In genomic region chr10:59358744-59359143, GRCm38 (mm10) we compare ENCODE assay signal across 15 mouse cellular contexts. TPM values are rescaled to one million over a fixed set of nuclear protein-coding genes. Genes with fewer than 3 reads are reported as not detected.
DNase-seq lines count a peak whose midpoint lies in the region; ATAC-seq and TF ChIP-seq lines count a peak whose summit lies in the region.
"Had no signal": no experiment of that assay in that cellular context is flagged by ENCODE, and none has a peak within 500 bp of the region (broad histone marks: within the 10 kb centered on the region; RNA-seq: fewer than 3 reads in every experiment).

No protein-coding gene starts in this region.

- no peaks in the 10 kb centered on the region for H3K27me3 ChIP-seq in liver, postnatal 0 days (ENCODE audit: insufficient read depth, low read length)
- H3K27me3 ChIP-seq in liver, embryonic 12.5 days (replicated peaks): no peaks in the 10 kb centered on the region
- H3K27me3 ChIP-seq in MEL (ENCODE audit: control insufficient read depth in 1 of 2, insufficient read depth in 2 of 2, low read length in 2 of 2): no peaks in the 10 kb centered on the region
- no peaks in the 10 kb centered on the region for H3K27me3 ChIP-seq in hindbrain, embryonic 11.5 days (ENCODE audit: control insufficient read depth, insufficient read depth, low read length)
- H3K27me3 ChIP-seq: heart, embryonic 13.5 days; neural tube, embryonic 12.5 days had no signal

- H3K4me1 ChIP-seq in liver, postnatal 0 days (ENCODE audit: insufficient read depth): no peaks in the 10 kb centered on the region
- peaks cover 14% of the 10 kb centered on the region for H3K4me1 ChIP-seq in liver, embryonic 12.5 days
- no peaks in the 10 kb centered on the region for H3K4me1 ChIP-seq in MEL (ENCODE audit: control insufficient read depth in 1 of 2, insufficient read depth in 2 of 2, low read length in 2 of 2)
- no peaks in the 10 kb centered on the region for H3K4me1 ChIP-seq in hindbrain, embryonic 11.5 days (replicated peaks; ENCODE audit: control insufficient read depth, insufficient read depth, low read length)
- H3K4me1 ChIP-seq: neural tube, embryonic 12.5 days had no signal

- no peak overlapping the region for H3K9ac ChIP-seq in liver, postnatal 0 days (replicated peaks)
- no peak overlapping the region for H3K9ac ChIP-seq in liver, embryonic 12.5 days
- no peak overlapping the region for H3K9ac ChIP-seq in MEL (ENCODE audit: control insufficient read depth, low read depth, low read length, poor library complexity, severe bottlenecking)
- H3K9ac ChIP-seq in hindbrain, embryonic 11.5 days (ENCODE audit: low read depth, low read length): no peak overlapping the region
- H3K9ac ChIP-seq: heart, embryonic 13.5 days; neural tube, embryonic 12.5 days had no signal

- 64% methylated on average over 4 of the region's 4 CpGs for WGBS in liver, postnatal 0 days (ENCODE audit: insufficient replicate concordance)
- 83% methylated on average over 4 of the region's 4 CpGs for WGBS in liver, embryonic 12.5 days (ENCODE audit: insufficient replicate concordance)
- WGBS in hindbrain, embryonic 11.5 days: 92% methylated on average over 4 of the region's 4 CpGs

- H3K27ac ChIP-seq in gastrocnemius, adult 2 months: no peak overlapping the region
- H3K27ac ChIP-seq in liver, postnatal 0 days (ENCODE audit: low read depth): no peak overlapping the region
- no peak overlapping the region for H3K27ac ChIP-seq in liver, embryonic 12.5 days
- H3K27ac ChIP-seq in MEL (ENCODE audit: control insufficient read depth, low read depth, low read length): no peak overlapping the region
- no peak overlapping the region for H3K27ac ChIP-seq in hindbrain, embryonic 11.5 days (ENCODE audit: low read depth, low read length)
- H3K27ac ChIP-seq: heart, embryonic 13.5 days; neural tube, embryonic 12.5 days had no signal

- TF ChIP-seq RAD21 in MEL (IDR thresholded peaks at IDR 0.05; ENCODE audit: low read depth, low read length): peak; percentile 69

- ATAC-seq in liver, postnatal 0 days: no peak
- no peak for ATAC-seq in liver, embryonic 12.5 days
- no peak for ATAC-seq in hindbrain, embryonic 11.5 days (ENCODE audit: low FRiP score)
- ATAC-seq: hindbrain, embryonic 16.5 days had no signal

- no peaks in the 10 kb centered on the region for H3K9me3 ChIP-seq in liver, postnatal 0 days (ENCODE audit: low read length)
- H3K9me3 ChIP-seq in liver, embryonic 12.5 days (replicated peaks): no peaks in the 10 kb centered on the region
- no peaks in the 10 kb centered on the region for H3K9me3 ChIP-seq in MEL (replicated peaks; ENCODE audit: insufficient read depth, low read length)
- no peaks in the 10 kb centered on the region for H3K9me3 ChIP-seq in hindbrain, embryonic 11.5 days (ENCODE audit: control insufficient read depth, low read length)
- H3K9me3 ChIP-seq: neural tube, embryonic 12.5 days had no signal

- TF ChIP-seq CTCF in gastrocnemius, adult 2 months (IDR thresholded peaks at IDR 0.05): peak; percentile 64
- TF ChIP-seq CTCF in liver, postnatal 0 days (IDR thresholded peaks at IDR 0.05; ENCODE audit: low read depth): peak; percentile 56
- TF ChIP-seq CTCF in MEL (IDR thresholded peaks at IDR 0.05 in 2 of 3, conservative IDR thresholded peaks at IDR 0.05 in 1 of 3; ENCODE audit: control insufficient read depth in 1 of 3, insufficient read depth in 1 of 3, low read depth in 2 of 3, low read length in 3 of 3, poor library complexity in 1 of 3, severe bottlenecking in 1 of 3): peak in 1 of 3 experiments; percentile 78; a peak in 2 of 6 replicates

- H3K4me3 ChIP-seq in gastrocnemius, adult 2 months: no peak overlapping the region
- H3K4me3 ChIP-seq in liver, postnatal 0 days (ENCODE audit: low read depth, low read length): no peak overlapping the region
- H3K4me3 ChIP-seq in liver, embryonic 12.5 days: no peak overlapping the region
- no peak overlapping the region for H3K4me3 ChIP-seq in MEL (ENCODE audit: control insufficient read depth in 1 of 2, insufficient read depth in 1 of 2, low read depth in 2 of 2, low read length in 2 of 2)
- H3K4me3 ChIP-seq in hindbrain, embryonic 11.5 days (ENCODE audit: low read depth, low read length): no peak overlapping the region
- H3K4me3 ChIP-seq: erythroblast, embryonic 14.5 days; heart, embryonic 13.5 days; neural tube, embryonic 12.5 days had no signal

- no peak for TF ChIP-seq POLR2A in MEL (IDR thresholded peaks at IDR 0.05; ENCODE audit: control insufficient read depth in 1 of 2, insufficient read depth in 1 of 2, low read depth in 1 of 2, low read length in 2 of 2, poor library complexity in 1 of 2)

- no peak for DNase-seq in gastrocnemius, adult 2 months
- no peak for DNase-seq in gastrocnemius, postnatal 10 days
- DNase-seq in liver, postnatal 0 days: no peak
- no peak for DNase-seq in MEL (ENCODE audit: low read depth, low spot score)
- peak; percentile 41 for DNase-seq in naive thymus-derived CD4-positive, alpha-beta T cell, adult 2 months (ENCODE audit: low read depth)
- DNase-seq in hindbrain, embryonic 11.5 days (ENCODE audit: low spot score): no peak
- DNase-seq in T-cell, adult 2 months (ENCODE audit: low spot score): no peak
- DNase-seq: left cerebral cortex, postnatal 4 days; right cerebral cortex, postnatal 25 days had no signal

- no peaks in the 10 kb centered on the region; the same call in 1 of the 2 replicates for H3K79me2 ChIP-seq in MEL (ENCODE audit: control insufficient read depth, insufficient read depth, low read length, poor library complexity)

- H3K4me2 ChIP-seq in liver, postnatal 0 days (ENCODE audit: low read depth, low read length): no peak overlapping the region
- H3K4me2 ChIP-seq in liver, embryonic 12.5 days: no peak overlapping the region
- H3K4me2 ChIP-seq in hindbrain, embryonic 11.5 days (replicated peaks; ENCODE audit: low read depth, low read length): no peak overlapping the region
- H3K4me2 ChIP-seq: heart, embryonic 13.5 days; neural tube, embryonic 12.5 days had no signal

- TF ChIP-seq EP300 in liver, postnatal 0 days (IDR thresholded peaks at IDR 0.05; ENCODE audit: low read depth): no peak
- TF ChIP-seq EP300 in MEL (IDR thresholded peaks at IDR 0.05; ENCODE audit: low read depth in 1 of 2, low read length in 2 of 2): no peak

- peaks cover 61% of the 10 kb centered on the region for H3K36me3 ChIP-seq in liver, postnatal 0 days (replicated peaks; ENCODE audit: insufficient read depth, low read length)
- peaks cover 80% of the 10 kb centered on the region for H3K36me3 ChIP-seq in liver, embryonic 12.5 days
- peaks cover 0 to 28% of the 10 kb centered on the region in 2 experiments; a peak in 2 of 4 replicates for H3K36me3 ChIP-seq in MEL (ENCODE audit: control insufficient read depth in 1 of 2, insufficient read depth in 2 of 2, low read length in 2 of 2)
- no peaks in the 10 kb centered on the region for H3K36me3 ChIP-seq in hindbrain, embryonic 11.5 days (ENCODE audit: control insufficient read depth, insufficient read depth, low read length)

- intact Hi-C loops in gastrocnemius, adult 2 months (cut with DNase I): loop anchor here (5.0 to 10.0 kb wide), 2 partner anchors 61 to 194 kb away; no protein-coding TSS in a partner anchor

TF ChIP-seq in MEL, 35 proteins besides CTCF, POLR2A, EP300 and RAD21:
- TF ChIP-seq SMC3 (IDR thresholded peaks at IDR 0.05; ENCODE audit: low read depth, low read length): peak; percentile 67
- TF ChIP-seq KAT2A (conservative IDR thresholded peaks at IDR 0.05; ENCODE audit: low read depth, low read length): no peak
- TF ChIP-seq MXI1 (IDR thresholded peaks at IDR 0.05; ENCODE audit: low read depth, low read length): no peak
- TF ChIP-seq E2F4 (IDR thresholded peaks at IDR 0.05; ENCODE audit: borderline replicate concordance, low read depth, low read length): no peak
- TF ChIP-seq NELFE (IDR thresholded peaks at IDR 0.05; ENCODE audit: low read depth, low read length): no peak

RNA-seq across cellular contexts. Expression of gene P4ha1, which starts 35.6 kb away (rescaled TPM):
- total RNA-seq in gastrocnemius, adult 2 months (2021): 10 to 100 TPM; 32.5 to 49.8 TPM
- 10 to 100 TPM; 34.4 to 37.9 TPM for total RNA-seq in gastrocnemius, postnatal 10 days (2021)
- 5.3 and 6.4 TPM in 2 replicates for polyA plus RNA-seq in liver, postnatal 0 days (2015; fragmentation: Nextera tagmentation; extraction: Ambion mirVana)
- 24.7 and 27.4 TPM in 2 replicates for polyA plus RNA-seq in liver, embryonic 12.5 days (2016; fragmentation: Nextera tagmentation; extraction: Ambion mirVana)
- 18.9 and 50.4 TPM in 2 replicates for total RNA-seq in MEL (2012; rRNA removed)
- polyA plus RNA-seq in MEL (2012; ENCODE audit: insufficient read depth in 1 of 2, insufficient read length in 2 of 2, low read depth in 1 of 2, low replicate concordance in 2 of 2, missing spikeins in 1 of 2): 10 to 100 TPM in 1 of 2 experiments, not detected in 1; 50.2 TPM
- 44.6 and 51.6 TPM in 2 replicates for polyA plus RNA-seq in hindbrain, embryonic 11.5 days (2014; fragmentation: Nextera tagmentation; extraction: Ambion mirVana)

RNA-seq across cellular contexts. Expression of gene Gm10273, which starts 36.7 kb away (rescaled TPM):
- 100 to 1,000 TPM; 149 to 171 TPM for total RNA-seq in gastrocnemius, adult 2 months (2021)
- total RNA-seq in gastrocnemius, postnatal 10 days (2021): 100 to 1,000 TPM; 112 to 119 TPM
- 4.1 and 8.4 TPM in 2 replicates for polyA plus RNA-seq in liver, postnatal 0 days (2015; fragmentation: Nextera tagmentation; extraction: Ambion mirVana)
- 4.2 and 5.2 TPM in 2 replicates for polyA plus RNA-seq in liver, embryonic 12.5 days (2016; fragmentation: Nextera tagmentation; extraction: Ambion mirVana)
- total RNA-seq in MEL (2012; rRNA removed): 17.6 and 28.6 TPM in 2 replicates
- 100 to 1,000 TPM in 1 of 2 experiments, 10 to 100 TPM in 1; 16.6 to 132 TPM for polyA plus RNA-seq in MEL (2012; ENCODE audit: insufficient read depth in 1 of 2, insufficient read length in 2 of 2, low read depth in 1 of 2, low replicate concordance in 2 of 2, missing spikeins in 1 of 2)
- 3.9 and 4.6 TPM in 2 replicates for polyA plus RNA-seq in hindbrain, embryonic 11.5 days (2014; fragmentation: Nextera tagmentation; extraction: Ambion mirVana)
- polyA plus RNA-seq: heart, embryonic 13.5 days had no signal

RNA-seq across cellular contexts. Expression of gene Pla2g12b, which starts 44.7 kb away (rescaled TPM):
- not detected for total RNA-seq in gastrocnemius, adult 2 months (2021)
- total RNA-seq in gastrocnemius, postnatal 10 days (2021): under 1 TPM in 1 of 2 experiments, not detected in 1; 0.34 TPM
- polyA plus RNA-seq in liver, postnatal 0 days (2015; fragmentation: Nextera tagmentation; extraction: Ambion mirVana): 58.4 and 61.3 TPM in 2 replicates
- polyA plus RNA-seq in liver, embryonic 12.5 days (2016; fragmentation: Nextera tagmentation; extraction: Ambion mirVana): 39.0 and 41.3 TPM in 2 replicates
- not detected in 2 replicates for total RNA-seq in MEL (2012; rRNA removed)
- not detected for polyA plus RNA-seq in MEL (2012; ENCODE audit: insufficient read depth in 1 of 2, insufficient read length in 2 of 2, low read depth in 1 of 2, low replicate concordance in 2 of 2, missing spikeins in 1 of 2)
- 0.18 and 0.22 TPM in 2 replicates for polyA plus RNA-seq in hindbrain, embryonic 11.5 days (2014; fragmentation: Nextera tagmentation; extraction: Ambion mirVana)
- total RNA-seq: left cerebral cortex, postnatal 4 days; megakaryocyte, adult 5-6 weeks had no signal
- polyA plus RNA-seq: erythroblast, embryonic 14.5 days; hindbrain, embryonic 16.5 days; neural tube, embryonic 12.5 days had no signal

Comparison
In these comparisons a context has a peak if more than half of its experiments do, and no peak if none do; other contexts are left out.
1. RNA of gene Pla2g12b, which starts 44.7 kb away (polyA plus RNA-seq): 58.4 to 61.3 TPM in liver, postnatal 0 days and 39.0 to 41.3 TPM in liver, embryonic 12.5 days; 0.18 to 0.22 TPM in hindbrain, embryonic 11.5 days and not detected in MEL; every median in the first group is over 10 times any median in the second.